In the genomic region with DNA sequence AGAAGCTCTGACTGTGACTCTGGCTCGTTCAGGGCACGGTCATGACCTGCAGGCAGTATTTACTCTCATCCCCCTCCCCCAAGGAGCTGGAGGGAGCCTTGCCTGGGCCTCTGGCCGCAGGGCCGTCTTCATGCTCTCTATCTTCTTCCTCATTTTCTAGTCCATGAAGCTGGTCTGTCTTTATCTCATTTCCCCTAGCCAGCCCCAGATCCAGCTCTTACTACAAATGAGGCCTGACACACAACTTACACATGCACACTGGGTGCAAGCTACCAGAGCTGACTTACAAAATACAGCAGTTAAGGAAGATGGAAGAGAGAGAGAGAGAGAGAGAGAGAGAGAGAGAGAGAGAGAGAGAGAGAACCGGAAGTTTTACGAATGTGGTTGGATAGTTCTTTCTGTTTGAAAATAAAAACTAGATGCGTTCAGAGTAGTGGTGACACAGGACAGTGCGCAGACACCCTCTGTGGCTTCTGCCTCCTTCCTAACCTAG, we compare ENCODE assay signal across 15 mouse cellular contexts. TPM values are rescaled to one million over a fixed set of nuclear protein-coding genes. Genes with fewer than 3 reads are reported as not detected.
DNase-seq lines count a peak whose midpoint lies in the region; ATAC-seq lines count a peak whose summit lies in the region.
"Had no signal": no experiment of that assay in that cellular context is flagged by ENCODE, and none has a peak within 500 bp of the region (broad histone marks: within the 10 kb centered on the region; RNA-seq: fewer than 3 reads in every experiment).

No protein-coding gene starts in this region.

- WGBS in liver, embryonic 15.5 days (ENCODE audit: insufficient replicate concordance) = 7% methylated on average over 8 of the region's 8 CpGs

- peak overlapping the region; percentile 51 for H3K27ac ChIP-seq in liver, embryonic 15.5 days (replicated peaks)
- H3K27ac ChIP-seq: hindbrain, embryonic 14.5 days had no signal

- H3K36me3 ChIP-seq in liver, embryonic 15.5 days (replicated peaks) = no peaks in the 10 kb centered on the region

- H3K9me3 ChIP-seq in liver, embryonic 15.5 days (replicated peaks) = no peaks in the 10 kb centered on the region

- no peak overlapping the region for H3K9ac ChIP-seq in liver, embryonic 15.5 days
- H3K9ac ChIP-seq: hindbrain, embryonic 14.5 days had no signal

- peak; percentile 55; the same call in 1 of the 2 replicates for ATAC-seq in liver, embryonic 15.5 days (ENCODE audit: insufficient read depth)

- intact Hi-C loops in left cerebral cortex, postnatal 14 days (cut with DNase I) = no loop called here

- peaks cover 11% of the 10 kb centered on the region for H3K4me1 ChIP-seq in liver, embryonic 15.5 days (replicated peaks)

- DNase-seq in 416B (ENCODE audit: low read depth) = peak; percentile 95
- DNase-seq in CD4-positive, CD25-positive, alpha-beta regulatory T cell, adult 2 months (ENCODE audit: low read depth, low spot score) = peak; percentile 60
- DNase-seq in embryo, embryonic 11 days = peak; percentile 49
- no peak for DNase-seq in urinary bladder, postnatal 36 days (ENCODE audit: low spot score in 2 of 2)
- no peak for DNase-seq in gastrocnemius, adult 8-10 months (ENCODE audit: low spot score in 2 of 2)
- no peak for DNase-seq in left cerebral cortex, postnatal 14 days (ENCODE audit: low spot score in 2 of 2)
- DNase-seq in heart, adult 18-20 months = no peak
- DNase-seq: adrenal gland, postnatal 36 days; kidney, postnatal 36 days; right cerebral cortex, postnatal 25 days had no signal

- H3K4me3 ChIP-seq in liver, embryonic 15.5 days (replicated peaks) = no peak overlapping the region

- no peak overlapping the region for H3K4me2 ChIP-seq in liver, embryonic 15.5 days
- H3K4me2 ChIP-seq: hindbrain, embryonic 14.5 days had no signal

- no peaks in the 10 kb centered on the region for H3K27me3 ChIP-seq in liver, embryonic 15.5 days

RNA-seq across cellular contexts. Expression of a gene that starts 10.6 kb away (rescaled TPM):
- 80.7 and 81.0 TPM in 2 replicates for polyA plus RNA-seq in liver, embryonic 15.5 days (2015; fragmentation: Nextera tagmentation; extraction: Ambion mirVana)
- total RNA-seq in gastrocnemius, adult 8-10 months (2022) = 1 to 10 TPM; 2.2 to 4.3 (median 2.6) TPM
- total RNA-seq in left cerebral cortex, postnatal 14 days (2021) = 10 to 100 TPM; 35.3 to 38.3 TPM
- total RNA-seq in heart, adult 18-20 months (2021) = 10 to 100 TPM; 16.5 to 30.3 TPM

RNA-seq across cellular contexts. Expression of a gene that starts 41.9 kb away (rescaled TPM):
- 0.07 and 0.23 TPM in 2 replicates for polyA plus RNA-seq in liver, embryonic 15.5 days (2015; fragmentation: Nextera tagmentation; extraction: Ambion mirVana)
- total RNA-seq in gastrocnemius, adult 8-10 months (2022) = not detected
- 1 to 10 TPM; 2.0 to 2.4 TPM for total RNA-seq in left cerebral cortex, postnatal 14 days (2021)
- not detected for total RNA-seq in heart, adult 18-20 months (2021)
- total RNA-seq: adrenal gland, postnatal 36 days had no signal
- polyA plus RNA-seq: forebrain, embryonic 11.5 days; gonadal fat pad, adult 2 months; hindbrain, embryonic 14.5 days; neural tube, embryonic 11.5 days had no signal

Comparison
In these comparisons a context has a peak if more than half of its experiments do, and no peak if none do; other contexts are left out.
1. DNase-seq: peak in 416B (single experiment), CD4-positive, CD25-positive, alpha-beta regulatory T cell, adult 2 months (single experiment) and embryo, embryonic 11 days (single experiment); none in urinary bladder, postnatal 36 days (0 of 2), gastrocnemius, adult 8-10 months (0 of 2), left cerebral cortex, postnatal 14 days (0 of 2) and heart, adult 18-20 months (0 of 2).